Mouse (Mus musculus): ENCODE results near the gene Faah. TPM values are rescaled to one million over a fixed set of nuclear protein-coding genes. Genes with fewer than 3 reads are reported as not detected.

Gene Faah
- polyA plus RNA-seq, 1 experiment from 2014 or later, result 4.5 TPM

GRCm38 (mm10) chr4:115995376-115995730, 22.4 kb downstream of the Faah start:
- ATAC-seq (ENCODE audit: low FRiP score, low read depth), result no peak
- no peak overlapping the region for H3K4me3 ChIP-seq
- peaks cover 13% of the 10 kb centered on the region; the same call in 1 of the 2 replicates for H3K27me3 ChIP-seq
- 0 out of 2 replicates have a peak, but pooled peaks cover 4% of the 10 kb centered on the region for H3K9me3 ChIP-seq
- no peaks in the 10 kb centered on the region for H3K4me1 ChIP-seq
- H3K4me2 ChIP-seq (replicated peaks), result no peak overlapping the region
- no peak overlapping the region for H3K9ac ChIP-seq (replicated peaks)
- WGBS, result 74% methylated on average over 2 of the region's 2 CpGs
- H3K27ac ChIP-seq (replicated peaks), result no peak overlapping the region
- no peaks in the 10 kb centered on the region for H3K36me3 ChIP-seq

GRCm38 (mm10) chr4:115994662-115995375, 22.9 kb downstream of the Faah start:
- no peak overlapping the region for H3K4me2 ChIP-seq (replicated peaks)
- H3K9ac ChIP-seq (replicated peaks), result no peak overlapping the region
- no peaks in the 10 kb centered on the region for H3K36me3 ChIP-seq
- no peaks in the 10 kb centered on the region for H3K4me1 ChIP-seq
- 88% methylated on average over 16 of the region's 16 CpGs for WGBS
- H3K9me3 ChIP-seq, result 0 out of 2 replicates have a peak, but pooled peaks cover 4% of the 10 kb centered on the region
- peak; percentile 54 for ATAC-seq (ENCODE audit: low FRiP score, low read depth)
- peaks cover 13% of the 10 kb centered on the region; the same call in 1 of the 2 replicates for H3K27me3 ChIP-seq
- H3K27ac ChIP-seq (replicated peaks), result no peak overlapping the region
- no peak overlapping the region for H3K4me3 ChIP-seq

- peaks cover 16% of the 10 kb centered on the region for H3K27me3 ChIP-seq
- H3K27ac ChIP-seq (replicated peaks), result no peak overlapping the region
- 82% methylated on average over 7 of the region's 7 CpGs for WGBS
- H3K4me2 ChIP-seq (replicated peaks), result no peak overlapping the region
- no peak overlapping the region for H3K9ac ChIP-seq (replicated peaks)
- H3K4me3 ChIP-seq, result no peak overlapping the region
- H3K9me3 ChIP-seq, result 0 out of 2 replicates have a peak, but pooled peaks cover 4% of the 10 kb centered on the region
- 0 out of 2 replicates have a peak, but pooled peaks cover 1% of the 10 kb centered on the region for H3K4me1 ChIP-seq
- no peak for ATAC-seq (ENCODE audit: low FRiP score, low read depth)
- H3K36me3 ChIP-seq, result no peaks in the 10 kb centered on the region
Measured at GRCm38 (mm10) chr4:115989382-115989781, 28.3 kb downstream of the Faah start.

GRCm38 (mm10) chr4:115987858-115988530, 29.7 kb downstream of the Faah start:
- Histone ChIP-seq H3K9ac (replicated peaks) (no peak overlapping the region), H3K27ac (replicated peaks) (no peak overlapping the region), H3K4me1 (0 out of 2 replicates have a peak, but pooled peaks cover 4% of the 10 kb centered on the region), H3K4me3 (no peak overlapping the region), H3K27me3 (peaks cover 25% of the 10 kb centered on the region), H3K9me3 (0 out of 2 replicates have a peak, but pooled peaks cover 4% of the 10 kb centered on the region), H3K4me2 (replicated peaks) (no peak overlapping the region), H3K36me3 (no peaks in the 10 kb centered on the region)
- no peak for ATAC-seq (ENCODE audit: low FRiP score, low read depth)
- WGBS, result 83% methylated on average over 5 of the region's 5 CpGs

GRCm38 (mm10) chr4:115987436-115987835, 30.3 kb downstream of the Faah start:
- WGBS, result 96% methylated on average over 1 of the region's 1 CpGs
- H3K27me3 ChIP-seq, result peaks cover 25% of the 10 kb centered on the region
- no peak overlapping the region for H3K4me3 ChIP-seq
- no peak overlapping the region for H3K27ac ChIP-seq (replicated peaks)
- H3K4me2 ChIP-seq (replicated peaks), result no peak overlapping the region
- ATAC-seq (ENCODE audit: low FRiP score, low read depth), result no peak
- H3K9me3 ChIP-seq, result 0 out of 2 replicates have a peak, but pooled peaks cover 4% of the 10 kb centered on the region
- H3K9ac ChIP-seq (replicated peaks), result no peak overlapping the region
- H3K36me3 ChIP-seq, result no peaks in the 10 kb centered on the region
- 0 out of 2 replicates have a peak, but pooled peaks cover 4% of the 10 kb centered on the region for H3K4me1 ChIP-seq

- H3K27me3 ChIP-seq, result peaks cover 45% of the 10 kb centered on the region
- no peak overlapping the region for H3K9ac ChIP-seq (replicated peaks)
- H3K27ac ChIP-seq (replicated peaks), result no peak overlapping the region
- no peak overlapping the region for H3K4me2 ChIP-seq (replicated peaks)
- 42% methylated on average over 8 of the region's 8 CpGs for WGBS
- H3K9me3 ChIP-seq, result no peaks in the 10 kb centered on the region
- H3K4me3 ChIP-seq, result no peak overlapping the region
- no peaks in the 10 kb centered on the region for H3K36me3 ChIP-seq
- H3K4me1 ChIP-seq, result peaks cover 10% of the 10 kb centered on the region; the same call in 1 of the 2 replicates
- no peak for ATAC-seq (ENCODE audit: low FRiP score, low read depth)
Measured at GRCm38 (mm10) chr4:115984967-115985366, 32.8 kb downstream of the Faah start.

GRCm38 (mm10) chr4:115984111-115984510, 33.6 kb downstream of the Faah start:
- under 1% methylated on average over 13 of the region's 13 CpGs for WGBS
- Histone ChIP-seq H3K27me3 (peaks cover 54% of the 10 kb centered on the region), H3K4me1 (peaks cover 19% of the 10 kb centered on the region), H3K9ac (replicated peaks) (no peak overlapping the region; the same call in 1 of the 2 replicates), H3K36me3 (no peaks in the 10 kb centered on the region), H3K27ac (replicated peaks) (no peak overlapping the region), H3K4me2 (replicated peaks) (peak overlapping the region; percentile 12; the same call in 1 of the 2 replicates), H3K9me3 (no peaks in the 10 kb centered on the region), H3K4me3 (no peak overlapping the region)
- ATAC-seq (ENCODE audit: low FRiP score, low read depth), result peak; percentile 42; the same call in 1 of the 2 replicates

GRCm38 (mm10) chr4:115980676-115981075, 37.0 kb downstream of the Faah start:
- Histone ChIP-seq H3K4me2 (replicated peaks) (no peak overlapping the region), H3K4me1 (peaks cover 37% of the 10 kb centered on the region), H3K4me3 (no peak overlapping the region), H3K36me3 (no peaks in the 10 kb centered on the region), H3K9ac (replicated peaks) (no peak overlapping the region), H3K27me3 (peaks cover 78% of the 10 kb centered on the region), H3K9me3 (no peaks in the 10 kb centered on the region), H3K27ac (replicated peaks) (no peak overlapping the region)
- ATAC-seq (ENCODE audit: low FRiP score, low read depth), result peak; percentile 8; the same call in 1 of the 2 replicates
- 0% methylated on average over 8 of the region's 8 CpGs for WGBS

GRCm38 (mm10) chr4:115979437-115979836, 38.3 kb downstream of the Faah start:
- H3K4me1 ChIP-seq, result peaks cover 36% of the 10 kb centered on the region
- H3K36me3 ChIP-seq, result no peaks in the 10 kb centered on the region
- peak overlapping the region; percentile 46 for H3K9ac ChIP-seq (replicated peaks)
- H3K4me2 ChIP-seq (replicated peaks), result peak overlapping the region; percentile 57
- 2% methylated on average over 39 of the region's 39 CpGs for WGBS
- peak overlapping the region; percentile 36 for H3K4me3 ChIP-seq
- ATAC-seq (ENCODE audit: low FRiP score, low read depth), result peak; percentile 47; the same call in 1 of the 2 replicates
- H3K27ac ChIP-seq (replicated peaks), result no peak overlapping the region
- peaks cover 82% of the 10 kb centered on the region for H3K27me3 ChIP-seq
- H3K9me3 ChIP-seq, result no peaks in the 10 kb centered on the region

- H3K27me3 ChIP-seq, result peaks cover 87% of the 10 kb centered on the region
- H3K9me3 ChIP-seq, result no peaks in the 10 kb centered on the region
- H3K4me3 ChIP-seq, result peak overlapping the region; percentile 36; the same call in 1 of the 2 replicates
- H3K9ac ChIP-seq (replicated peaks), result peak overlapping the region; percentile 46; the same call in 1 of the 2 replicates
- no peak overlapping the region for H3K27ac ChIP-seq (replicated peaks)
- H3K4me2 ChIP-seq (replicated peaks), result peak overlapping the region; percentile 57
- peaks cover 33% of the 10 kb centered on the region for H3K4me1 ChIP-seq
- WGBS, result 9% methylated on average over 4 of the region's 4 CpGs
- H3K36me3 ChIP-seq, result no peaks in the 10 kb centered on the region
- ATAC-seq (ENCODE audit: low FRiP score, low read depth), result peak; percentile 13; the same call in 1 of the 2 replicates
Measured at GRCm38 (mm10) chr4:115978911-115979310, 38.8 kb downstream of the Faah start.

GRCm38 (mm10) chr4:115972543-115972942, 45.2 kb downstream of the Faah start:
- no peak for ATAC-seq (ENCODE audit: low FRiP score, low read depth)
- no peak overlapping the region for H3K4me2 ChIP-seq (replicated peaks)
- no peak overlapping the region for H3K27ac ChIP-seq (replicated peaks)
- H3K27me3 ChIP-seq, result peaks cover 94% of the 10 kb centered on the region
- no peaks in the 10 kb centered on the region for H3K9me3 ChIP-seq
- 77% methylated on average over 24 of the region's 24 CpGs for WGBS
- no peak overlapping the region for H3K9ac ChIP-seq (replicated peaks)
- H3K36me3 ChIP-seq, result no peaks in the 10 kb centered on the region
- H3K4me1 ChIP-seq, result peaks cover 18% of the 10 kb centered on the region; the same call in 1 of the 2 replicates
- H3K4me3 ChIP-seq, result no peak overlapping the region

- H3K36me3 ChIP-seq, result no peaks in the 10 kb centered on the region
- H3K27me3 ChIP-seq, result peaks cover 93% of the 10 kb centered on the region
- no peak overlapping the region for H3K27ac ChIP-seq (replicated peaks)
- H3K4me3 ChIP-seq, result no peak overlapping the region
- no peak for ATAC-seq (ENCODE audit: low FRiP score, low read depth)
- WGBS, result 8% methylated on average over 5 of the region's 5 CpGs
- no peaks in the 10 kb centered on the region for H3K9me3 ChIP-seq
- H3K4me1 ChIP-seq, result peaks cover 51% of the 10 kb centered on the region
- 0 out of 2 replicates have a peak overlapping the region, but pooled peaks have one; percentile 3 for H3K4me2 ChIP-seq (replicated peaks)
- no peak overlapping the region for H3K9ac ChIP-seq (replicated peaks)
Measured at GRCm38 (mm10) chr4:115964446-115964845, 53.3 kb downstream of the Faah start.
